Mouse (Mus musculus): Measurements from ENCODE around the gene Spock2. TPM values are rescaled to one million over a fixed set of nuclear protein-coding genes. Genes with fewer than 3 reads are reported as not detected.
A peak's percentile ranks its signal among the peaks of the same experiment; 100 is the strongest.
"Not testable (repeated sequence)": the region's sequence is repeated elsewhere in the genome, so short reads cannot be mapped to it uniquely, and the experiment has no call there.

Spock2 gene
- polyA plus RNA-seq, 1 experiment from 2014 or later, result 42.8 TPM

DNA sequence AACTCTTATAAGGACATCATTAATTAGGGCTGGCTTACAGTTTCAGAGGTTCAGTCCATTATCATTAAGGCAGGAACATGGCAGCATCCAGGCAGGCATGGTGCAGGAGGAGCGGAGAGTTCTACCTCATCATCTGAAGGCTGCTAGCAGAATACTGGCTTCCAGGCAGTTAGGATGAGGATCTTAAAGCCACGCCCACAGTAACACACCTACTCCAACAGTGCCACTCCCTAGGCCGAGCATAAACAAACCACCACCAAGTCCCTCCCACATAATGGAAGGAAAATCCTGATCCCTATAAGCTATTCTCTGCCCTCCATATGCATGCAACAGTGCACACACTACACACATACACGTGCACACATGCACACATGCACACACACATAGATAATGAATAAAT is 66.3 kb downstream of the Spock2 start:
- TF ChIP-seq EP300 (IDR thresholded peaks at IDR 0.05) (no peak), CTCF (IDR thresholded peaks at IDR 0.05) (no peak)
- no peak overlapping the region for H3K4me3 ChIP-seq (ENCODE audit: low read depth, low read length)
- no peak overlapping the region for H3K27ac ChIP-seq (ENCODE audit: low read length)
- no peak overlapping the region for H3K4me2 ChIP-seq (replicated peaks; ENCODE audit: low read depth, low read length)
- H3K4me1 ChIP-seq (ENCODE audit: insufficient read depth, low read depth, low read length), result no peaks in the 10 kb centered on the region
- no peak for ATAC-seq
- H3K9ac ChIP-seq (replicated peaks; ENCODE audit: low read depth), result no peak overlapping the region
- H3K36me3 ChIP-seq (ENCODE audit: insufficient read depth, low read length), result no peaks in the 10 kb centered on the region
- no peak for DNase-seq (ENCODE audit: low spot score)
- WGBS, result 78% methylated on average over 4 of the region's 4 CpGs
- no peaks in the 10 kb centered on the region for H3K27me3 ChIP-seq (replicated peaks; ENCODE audit: insufficient read depth, low read length)
- no peaks in the 10 kb centered on the region for H3K9me3 ChIP-seq (ENCODE audit: low read length)

DNA sequence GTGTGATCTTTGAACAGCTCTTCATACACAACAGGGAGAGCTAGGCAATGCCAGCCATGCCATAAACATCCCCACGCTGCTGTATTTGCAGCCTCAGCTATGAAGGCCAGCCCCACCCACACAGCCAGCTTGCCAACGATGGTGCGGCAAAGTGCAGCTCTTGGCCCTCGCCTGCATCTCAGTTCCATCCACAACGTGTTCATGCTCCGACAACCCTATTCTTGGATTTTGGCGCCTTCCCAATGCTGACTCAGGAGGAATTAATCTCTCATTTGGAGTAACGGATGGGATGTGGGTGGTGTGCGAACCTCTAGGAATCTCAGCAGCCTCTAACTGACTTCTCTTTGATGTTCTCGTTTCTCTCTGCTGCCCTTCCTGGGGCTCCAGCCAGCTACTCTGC is 67.0 kb downstream of the Spock2 start:
- no peaks in the 10 kb centered on the region for H3K9me3 ChIP-seq (ENCODE audit: low read length)
- H3K9ac ChIP-seq (replicated peaks; ENCODE audit: low read depth), result no peak overlapping the region
- H3K27me3 ChIP-seq (replicated peaks; ENCODE audit: insufficient read depth, low read length), result no peaks in the 10 kb centered on the region
- no peak overlapping the region for H3K4me3 ChIP-seq (ENCODE audit: low read depth, low read length)
- H3K4me1 ChIP-seq (ENCODE audit: insufficient read depth, low read depth, low read length), result no peaks in the 10 kb centered on the region
- DNase-seq (ENCODE audit: low spot score) (no peak), ATAC-seq (peak; percentile 16; the same call in 1 of the 2 replicates)
- H3K36me3 ChIP-seq (ENCODE audit: insufficient read depth, low read length), result no peaks in the 10 kb centered on the region
- no peak overlapping the region for H3K4me2 ChIP-seq (replicated peaks; ENCODE audit: low read depth, low read length)
- 47% methylated on average over 10 of the region's 10 CpGs for WGBS
- no peak overlapping the region for H3K27ac ChIP-seq (ENCODE audit: low read length)
- no peak for TF ChIP-seq CTCF (IDR thresholded peaks at IDR 0.05)
- TF ChIP-seq EP300 (IDR thresholded peaks at IDR 0.05), result no peak

DNA sequence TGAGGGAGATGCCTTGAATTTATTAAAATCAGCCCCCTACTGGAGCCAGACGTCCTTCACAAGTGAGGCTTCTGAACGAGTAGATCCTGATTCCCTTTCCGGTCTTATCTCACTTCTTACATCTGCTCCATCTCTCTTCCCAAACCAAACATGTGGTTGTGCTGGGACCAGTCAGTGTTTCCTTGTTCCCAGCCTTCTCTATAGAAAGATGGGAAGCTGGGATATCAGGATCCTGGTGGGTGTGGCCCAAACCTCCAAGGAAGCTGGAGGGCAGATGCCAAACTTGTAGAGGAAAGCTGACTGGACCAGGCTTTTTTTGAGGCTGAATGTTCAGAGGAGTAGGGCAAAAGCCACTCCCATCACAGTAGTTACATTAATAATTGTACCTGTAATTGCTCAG is 68.5 kb downstream of the Spock2 start:
- Histone ChIP-seq H3K36me3 (ENCODE audit: insufficient read depth, low read length) (no peaks in the 10 kb centered on the region), H3K4me2 (replicated peaks; ENCODE audit: low read depth, low read length) (no peak overlapping the region), H3K27me3 (replicated peaks; ENCODE audit: insufficient read depth, low read length) (no peaks in the 10 kb centered on the region), H3K9me3 (ENCODE audit: low read length) (no peaks in the 10 kb centered on the region), H3K9ac (replicated peaks; ENCODE audit: low read depth) (no peak overlapping the region), H3K4me1 (ENCODE audit: insufficient read depth, low read depth, low read length) (no peaks in the 10 kb centered on the region), H3K4me3 (ENCODE audit: low read depth, low read length) (no peak overlapping the region), H3K27ac (ENCODE audit: low read length) (no peak overlapping the region)
- TF ChIP-seq CTCF (IDR thresholded peaks at IDR 0.05) (no peak), EP300 (IDR thresholded peaks at IDR 0.05) (no peak)
- no peak for DNase-seq (ENCODE audit: low spot score)
- no peak for ATAC-seq
- WGBS, result 40% methylated on average over 3 of the region's 3 CpGs

DNA sequence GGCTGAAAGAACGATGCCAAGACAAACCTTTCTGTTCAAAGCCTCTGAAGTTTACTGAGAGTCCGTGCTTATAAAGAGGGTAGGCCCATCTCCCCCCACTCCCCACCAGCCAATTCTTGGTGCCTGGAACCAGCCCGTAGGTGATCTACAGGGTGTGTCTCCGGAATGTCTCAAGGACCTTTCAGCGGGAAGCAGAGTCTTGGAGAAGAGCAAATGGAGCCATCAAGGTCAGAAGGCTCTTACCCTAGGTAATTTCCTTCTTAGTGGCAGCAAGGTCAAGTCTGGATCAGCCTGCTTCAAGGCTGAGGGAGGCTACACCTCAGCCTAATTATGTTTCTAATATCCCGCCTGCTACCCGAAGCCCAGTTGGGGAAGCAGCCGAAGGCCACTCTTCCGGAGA is 69.3 kb downstream of the Spock2 start:
- not testable (repeated sequence) for H3K4me3 ChIP-seq (ENCODE audit: low read depth, low read length); ATAC-seq; H3K9ac ChIP-seq (replicated peaks; ENCODE audit: low read depth); H3K27ac ChIP-seq (ENCODE audit: low read length); DNase-seq (ENCODE audit: low spot score); H3K27me3 ChIP-seq (replicated peaks; ENCODE audit: insufficient read depth, low read length); H3K4me1 ChIP-seq (ENCODE audit: insufficient read depth, low read depth, low read length); H3K4me2 ChIP-seq (replicated peaks; ENCODE audit: low read depth, low read length); H3K36me3 ChIP-seq (ENCODE audit: insufficient read depth, low read length); H3K9me3 ChIP-seq (ENCODE audit: low read length)
- 81% methylated on average over 9 of the region's 9 CpGs for WGBS

Small RNA genes lying within 50 kb of the gene (microRNA-seq; reads per million reads assigned to microRNA genes)
- gene Mir6906, result not detected

Other genes with a start within 250 kb of the Spock2 start
- gene Dnajb12, start 226.7 kb upstream of the Spock2 start, polyA plus RNA-seq (2015; fragmentation: Nextera tagmentation; extraction: Ambion mirVana), result 19.8 and 24.4 TPM in 2 replicates
- 21.2 and 28.1 TPM in 2 replicates for gene Ddit4, start 154.4 kb upstream of the Spock2 start, polyA plus RNA-seq (2015; fragmentation: Nextera tagmentation; extraction: Ambion mirVana)
- 47.2 and 50.0 TPM in 2 replicates for gene Ascc1, start 103.4 kb upstream of the Spock2 start, polyA plus RNA-seq (2015; fragmentation: Nextera tagmentation; extraction: Ambion mirVana)
- gene Anapc16, start 103.1 kb upstream of the Spock2 start, polyA plus RNA-seq (2015; fragmentation: Nextera tagmentation; extraction: Ambion mirVana), result 105 and 117 TPM in 2 replicates
- gene Chst3, start 113.0 kb downstream of the Spock2 start, polyA plus RNA-seq (2015; fragmentation: Nextera tagmentation; extraction: Ambion mirVana), result 1.8 TPM in 2 replicates
- 120 and 128 TPM in 2 replicates for gene Psap, start 171.4 kb downstream of the Spock2 start, polyA plus RNA-seq (2015; fragmentation: Nextera tagmentation; extraction: Ambion mirVana)
- gene Vsir, start 240.6 kb downstream of the Spock2 start, polyA plus RNA-seq (2015; fragmentation: Nextera tagmentation; extraction: Ambion mirVana), result 13.7 and 19.7 TPM in 2 replicates